Mouse (Mus musculus) liver, postnatal 0 days (tissue): ENCODE data around the gene Scd4.

Source experiments
- CTCF ChIP-seq: sonication (generic); IDR thresholded peaks from 2 replicates; pipeline ENCODE4 v1.5.1; 2016; ENCODE audit warnings: antibody characterized with exemption, low read depth
- EP300 ChIP-seq: IDR thresholded peaks from 2 replicates; pipeline ENCODE4 v1.6.1; 2016; ENCODE audit warnings: antibody characterized with exemption, low read depth, mild to moderate bottlenecking

- TF ChIP-seq CTCF: no peak
- no peak for TF ChIP-seq EP300
Observed at GRCm38 (mm10) chr19:44332833-44333623, at the start of gene Scd4.
